Mouse (Mus musculus) heart, postnatal 14 days (tissue): ENCODE data around the gene Hoxa5. TPM values are rescaled to one million over a fixed set of nuclear protein-coding genes. Genes with fewer than 3 reads are reported as not detected.

ENCODE experiments used
- DNase-seq, 2 experiments: peaks; one replicate each; pipeline ENCODE4 v3.0.0; 2021 to 2022
- intact Hi-C: fragments of 180-260 bp; cut with DNase I; formaldehyde crosslinking; loops from one replicate; pipeline ENCODE4 v1.15.1; 2025
- total RNA-seq, 2 experiments: library from RNA; stranded (reverse); gene quantifications; 2 replicates each; pipeline ENCODE4 v1.2.3; 2021

The Hoxa5 gene
- total RNA-seq, 2 experiments from 2014 or later: 1.4 to 2.1 TPM

- intact Hi-C loops: no loop called here
- no peak for DNase-seq
Observed at GRCm38 (mm10) chr6:52185222-52185621, 19.2 kb downstream of the Hoxa5 start.

DNA sequence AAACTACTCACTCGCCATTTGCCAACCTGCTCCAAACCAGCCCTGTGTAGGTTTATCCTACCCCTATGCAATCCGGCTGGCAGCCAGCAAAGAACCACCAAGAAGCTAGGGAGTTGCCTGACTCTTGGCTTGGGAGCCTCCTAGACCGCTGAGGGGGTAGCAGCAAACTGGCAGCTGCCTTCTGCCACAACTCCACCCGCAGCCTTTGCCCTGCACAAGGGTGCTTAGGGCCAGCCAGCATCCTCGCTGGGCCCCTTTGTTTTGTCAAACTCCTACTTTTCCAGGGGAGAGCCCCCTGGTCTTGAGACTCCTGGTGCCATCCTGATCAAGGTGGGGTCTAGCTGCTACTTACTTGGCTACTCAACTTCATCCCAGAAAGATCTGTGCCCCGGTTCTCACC is 19.7 kb downstream of the Hoxa5 start:
- intact Hi-C loops: no loop called here

GRCm38 (mm10) chr6:52183311-52184080 is 20.9 kb downstream of the Hoxa5 start:
- intact Hi-C loops: no loop called here
- no peak for DNase-seq

More for the DNA sequence above, 19.7 kb downstream of the Hoxa5 start:
- DNase-seq: no peak

GRCm38 (mm10) chr6:52182793-52183192 is 21.6 kb downstream of the Hoxa5 start:
- intact Hi-C loops: no loop called here
- no peak for DNase-seq

- DNase-seq: no peak
- intact Hi-C loops: no loop called here
Observed at GRCm38 (mm10) chr6:52182030-52182429, 22.4 kb downstream of the Hoxa5 start.

DNA sequence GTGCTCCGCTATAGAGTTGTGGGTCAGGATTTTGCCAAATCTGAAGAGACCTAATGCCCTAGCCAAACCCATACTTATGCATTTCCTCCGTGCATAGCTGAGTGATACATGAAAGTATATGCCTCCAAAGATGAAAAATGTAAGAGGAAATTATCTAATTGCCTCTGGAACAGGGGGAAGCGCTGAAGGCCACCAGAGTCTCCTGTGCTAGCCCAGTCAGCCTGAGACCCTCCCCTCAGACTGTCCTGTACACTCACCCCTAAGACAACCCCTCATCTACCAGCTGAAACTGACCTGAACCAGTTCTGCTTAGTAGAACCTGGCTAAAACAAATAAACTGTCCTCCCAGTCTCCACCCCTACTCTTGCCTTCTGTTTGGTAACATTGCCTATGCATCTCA is 23.7 kb downstream of the Hoxa5 start:
- intact Hi-C loops: no loop called here
- no peak for DNase-seq

DNA sequence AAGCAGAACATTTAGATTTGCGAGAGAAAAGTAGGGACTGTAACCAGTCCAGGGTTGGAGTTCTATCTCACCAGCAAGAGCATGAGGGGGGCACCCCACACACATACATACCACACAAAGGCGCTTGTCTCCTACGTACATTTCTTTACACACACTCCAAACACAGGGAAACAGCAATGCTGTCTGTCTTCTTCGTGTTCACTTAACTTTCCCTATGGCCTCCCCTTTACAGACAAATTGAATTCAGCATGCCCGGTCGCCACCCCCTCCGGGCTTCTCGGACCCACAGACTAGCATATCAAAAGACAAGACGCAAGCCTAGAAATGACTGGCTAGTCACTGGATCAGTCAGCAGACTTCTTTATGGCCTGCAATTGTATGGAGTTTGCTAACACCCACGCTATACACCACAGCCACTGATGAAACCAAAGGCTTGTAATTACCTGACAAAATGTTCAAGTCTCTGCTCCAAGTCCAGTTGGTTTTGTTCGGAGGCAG is 24.1 kb downstream of the Hoxa5 start:
- DNase-seq: no peak
- intact Hi-C loops: no loop called here

DNA sequence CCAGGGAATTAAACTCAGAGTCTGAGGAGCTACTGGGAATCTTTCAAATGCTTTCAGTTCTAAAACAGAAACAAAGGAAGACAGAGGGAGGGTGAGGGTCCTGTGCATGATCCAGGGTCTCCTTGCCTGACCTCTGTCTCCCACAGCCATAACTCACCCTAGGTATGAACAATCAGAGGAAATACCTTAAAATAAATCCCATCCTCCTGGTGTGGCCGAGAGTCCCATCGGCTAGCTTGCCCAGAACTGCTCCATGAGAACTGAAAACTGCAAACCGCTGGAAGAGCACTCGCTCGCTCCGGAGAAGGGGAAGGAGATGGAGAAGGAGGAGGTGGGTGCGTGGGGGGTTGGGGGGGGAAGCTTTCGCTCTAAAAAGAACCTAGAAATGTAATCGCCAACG is 24.7 kb downstream of the Hoxa5 start:
- intact Hi-C loops: no loop called here
- DNase-seq: no peak

DNA sequence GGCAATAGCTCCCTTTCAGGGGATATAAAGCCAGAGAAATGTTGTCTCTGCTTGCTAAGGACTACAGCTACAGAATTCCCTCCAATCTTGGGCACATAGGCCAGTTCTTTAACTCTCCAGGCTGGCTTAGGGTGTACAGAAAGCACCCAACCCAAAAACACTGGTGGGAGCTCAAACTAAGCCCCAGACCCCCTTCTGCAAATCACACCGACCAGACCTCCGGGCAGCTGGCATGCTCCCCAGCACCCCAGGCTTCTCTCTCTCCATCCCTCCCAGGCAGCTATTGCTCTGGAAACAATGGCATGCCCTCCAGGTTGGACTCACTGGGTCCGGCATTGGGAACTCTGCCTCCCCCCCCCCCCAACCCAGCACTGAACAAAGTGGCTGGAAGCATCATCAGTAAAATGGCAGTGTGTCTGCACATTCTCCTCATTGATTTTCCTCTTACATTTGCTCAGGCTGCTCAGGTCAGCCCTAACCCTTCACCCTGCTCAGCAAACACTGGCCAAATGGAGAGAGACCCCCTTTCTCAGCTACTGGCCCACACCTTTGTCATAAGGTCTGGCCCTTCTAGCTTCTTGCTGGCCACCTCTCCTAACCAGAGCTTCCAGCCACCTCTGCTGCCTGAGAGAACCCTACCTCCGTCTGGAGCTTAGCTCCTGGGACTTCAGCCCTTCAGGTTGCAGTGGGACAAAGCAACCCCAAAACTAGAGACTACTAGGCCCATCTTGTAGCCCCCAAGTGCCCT is 25.3 kb downstream of the Hoxa5 start:
- DNase-seq: no peak
- intact Hi-C loops: no loop called here

DNA sequence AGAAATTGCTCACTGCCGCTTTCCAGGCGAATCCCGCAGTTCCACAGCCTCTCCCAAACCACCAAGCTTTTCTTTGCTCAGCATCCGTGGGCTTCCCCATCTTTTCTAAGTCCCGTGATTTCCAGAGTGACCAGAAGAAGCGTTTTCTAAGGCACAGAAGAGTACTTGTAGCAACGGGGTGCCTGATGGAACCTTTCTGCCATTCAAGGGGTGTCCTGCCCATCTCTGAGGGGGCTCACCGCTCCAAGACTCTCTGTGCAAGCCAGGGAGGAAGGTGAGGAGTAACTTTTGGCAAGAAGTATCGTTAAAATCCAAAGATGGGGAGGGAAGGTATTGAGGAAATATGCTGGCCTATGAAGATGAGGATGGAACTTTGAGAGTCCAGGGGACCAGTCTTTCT is 26.6 kb downstream of the Hoxa5 start:
- no peak for DNase-seq
- intact Hi-C loops: no loop called here

GRCm38 (mm10) chr6:52177061-52177735 is 27.2 kb downstream of the Hoxa5 start, which contains the start of gene 5730596B20Rik:
TSS of gene 5730596B20Rik (plus strand) at chr6:52177498.
- no peak for DNase-seq
- intact Hi-C loops: no loop called here

DNA sequence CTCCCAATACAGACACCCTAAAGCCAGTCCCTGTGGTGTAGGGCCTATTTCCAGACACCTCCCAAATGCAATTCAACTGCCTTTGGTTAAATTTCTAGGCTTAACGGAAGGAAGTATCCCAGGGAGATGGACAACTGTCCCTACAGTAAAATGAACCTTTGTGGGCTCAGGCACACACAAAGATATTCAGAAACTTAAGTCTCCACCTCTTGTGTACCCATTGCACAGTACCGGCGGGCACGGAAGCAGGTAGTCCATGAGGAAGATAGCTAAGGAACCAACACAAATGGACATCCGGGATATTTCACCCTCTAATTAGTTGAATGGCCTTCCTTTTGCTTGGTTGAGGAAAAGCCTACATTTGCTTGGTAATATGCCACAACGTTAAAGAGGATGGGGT is 28.0 kb downstream of the Hoxa5 start:
- intact Hi-C loops: no loop called here
- no peak for DNase-seq

- intact Hi-C loops: no loop called here
- no peak for DNase-seq
Observed at GRCm38 (mm10) chr6:52175864-52176263, 28.5 kb downstream of the Hoxa5 start.

GRCm38 (mm10) chr6:52174968-52175751 is 29.2 kb downstream of the Hoxa5 start:
- no peak for DNase-seq
- intact Hi-C loops: no loop called here

DNA sequence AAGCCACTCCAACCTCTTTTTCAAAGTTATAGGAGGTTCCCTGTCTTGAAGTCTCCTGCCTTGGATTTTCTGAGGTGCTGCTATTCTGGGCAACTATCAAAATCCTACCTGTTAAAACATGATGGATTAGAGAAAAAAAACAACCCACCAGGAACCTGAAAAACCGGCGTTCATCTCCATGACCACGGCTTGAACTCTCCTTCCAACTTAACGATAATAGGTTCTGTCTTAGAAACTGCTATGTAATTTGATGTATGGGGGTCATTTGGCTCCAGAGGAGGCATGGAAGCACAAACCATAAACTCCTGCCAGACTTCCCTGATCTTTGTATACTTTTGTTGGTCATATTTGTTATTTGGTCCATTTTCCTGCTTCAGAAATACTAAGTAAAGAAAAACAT is 30.7 kb downstream of the Hoxa5 start:
- DNase-seq: no peak
- intact Hi-C loops: no loop called here

DNA sequence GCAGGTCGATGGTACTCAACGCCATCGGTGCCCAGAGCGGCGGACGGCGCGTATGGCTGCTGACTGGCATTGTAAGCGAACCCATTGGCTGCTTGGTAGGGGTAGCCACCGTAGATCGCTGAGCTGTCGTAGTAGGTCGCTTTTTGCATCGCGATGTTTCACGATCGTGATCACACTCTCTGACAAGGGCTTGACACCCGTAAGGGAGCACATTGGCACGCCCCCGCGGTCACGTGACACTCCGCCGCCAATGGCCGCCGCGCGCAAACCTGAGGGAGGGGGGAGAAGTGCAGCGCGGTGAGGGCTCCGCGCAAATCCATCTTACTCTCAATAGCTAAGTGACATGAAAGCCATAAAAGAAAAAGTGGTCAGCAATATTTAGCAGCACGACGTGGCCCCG is 31.9 kb downstream of the Hoxa5 start:
- peak in 1 of 2 experiments; percentile 71 for DNase-seq
- intact Hi-C loops: no loop called here

GRCm38 (mm10) chr6:52171938-52172337 is 32.4 kb downstream of the Hoxa5 start:
- intact Hi-C loops: no loop called here
- no peak for DNase-seq

DNA sequence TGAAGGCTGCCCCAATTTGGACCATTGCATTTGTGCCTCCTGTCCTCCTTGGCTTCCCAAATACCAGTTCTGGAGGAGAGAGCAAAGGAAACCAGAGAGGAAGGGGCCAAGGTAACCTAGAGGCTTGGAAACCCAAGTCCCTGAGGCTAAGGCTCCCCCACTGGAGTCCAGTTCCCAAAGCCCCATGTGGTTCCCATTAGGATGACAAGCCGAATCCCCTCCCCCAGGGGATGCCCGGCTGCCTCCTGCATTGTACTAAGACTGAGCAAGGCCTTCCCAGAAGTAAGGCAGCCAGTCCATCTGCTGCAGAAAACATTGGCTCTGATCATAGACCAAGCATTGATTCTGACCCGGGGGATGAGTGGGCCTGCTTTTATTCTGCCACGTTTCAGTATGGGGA is 33.1 kb downstream of the Hoxa5 start:
- intact Hi-C loops: no loop called here

DNA sequence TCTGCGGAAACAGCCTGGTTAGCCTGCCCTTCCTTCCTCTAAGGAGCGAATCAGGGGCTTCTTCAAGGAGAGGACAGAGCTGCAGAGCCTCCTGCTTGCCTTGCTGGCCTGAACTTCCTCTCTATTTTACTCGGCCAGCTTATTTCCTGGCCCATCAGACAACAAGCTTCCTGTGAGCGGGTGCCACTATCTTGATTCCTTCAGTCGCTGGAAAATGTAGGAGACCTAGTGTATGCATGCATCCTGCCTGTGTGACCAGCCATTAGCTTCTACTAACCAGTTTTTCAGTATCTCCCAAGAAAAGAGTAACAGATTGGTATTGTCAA is 33.5 kb downstream of the Hoxa5 start:
- no peak for DNase-seq
- intact Hi-C loops: no loop called here

More for the DNA sequence above, 33.1 kb downstream of the Hoxa5 start:
- no peak for DNase-seq

DNA sequence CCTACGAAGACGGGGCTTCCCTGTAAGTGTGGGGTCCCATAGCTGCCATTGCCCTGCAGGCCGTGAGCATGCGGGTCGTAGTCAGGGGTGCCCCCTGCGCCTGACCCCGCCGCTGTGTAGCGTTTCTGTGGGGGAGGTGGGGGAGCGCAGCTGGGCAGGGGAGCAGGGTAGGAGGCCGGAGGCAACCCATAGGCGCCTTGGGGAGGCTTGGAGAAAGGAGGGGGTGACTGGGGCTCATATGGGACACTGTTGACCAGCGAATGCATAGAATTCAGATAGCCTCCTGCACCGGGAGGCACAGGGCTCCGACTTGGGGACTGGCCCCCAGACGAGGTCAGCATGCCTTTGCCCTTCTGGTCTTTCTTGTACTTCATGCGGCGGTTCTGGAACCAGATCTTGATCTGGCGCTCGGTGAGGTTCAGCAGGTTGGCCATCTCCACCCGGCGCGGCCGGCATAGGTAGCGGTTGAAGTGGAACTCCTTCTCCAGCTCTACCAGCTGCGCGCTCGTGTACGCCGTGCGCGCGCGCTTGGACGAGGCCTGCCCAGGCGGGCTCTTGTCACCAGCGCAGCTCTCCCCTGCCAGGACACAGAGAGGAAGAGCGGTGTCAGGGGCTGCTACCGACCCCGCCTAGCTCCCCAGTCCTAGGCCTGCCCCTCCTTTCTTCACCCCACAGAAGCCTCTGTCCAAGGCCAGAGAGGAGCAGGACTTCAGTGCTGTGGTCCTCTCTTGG is 34.1 kb downstream of the Hoxa5 start:
- no peak for DNase-seq
- intact Hi-C loops: no loop called here
